Mouse (Mus musculus) urinary bladder, postnatal 14 days (tissue): Measurements from ENCODE around the gene Ncf1.
A peak's percentile ranks its signal among the peaks of the same experiment; 100 is the strongest.

Experiments
- DNase-seq: peaks from one replicate; pipeline ENCODE4 v3.0.0; 2021; ENCODE audit warnings: low spot score

The Ncf1 gene

GRCm38 (mm10) chr5:134243661-134244436, 14.4 kb upstream of the Ncf1 start:
- DNase-seq = no peak

GRCm38 (mm10) chr5:134241831-134242230, 12.4 kb upstream of the Ncf1 start:
- DNase-seq = no peak

- no peak for DNase-seq
Measured at GRCm38 (mm10) chr5:134237936-134238760, 8.7 kb upstream of the Ncf1 start.

GRCm38 (mm10) chr5:134237508-134237907, 8.1 kb upstream of the Ncf1 start:
- DNase-seq = no peak

GRCm38 (mm10) chr5:134236796-134237195, 7.4 kb upstream of the Ncf1 start:
- DNase-seq = no peak

- DNase-seq = no peak
Measured at GRCm38 (mm10) chr5:134236241-134236640, 6.8 kb upstream of the Ncf1 start.

GRCm38 (mm10) chr5:134235111-134235510, 5.7 kb upstream of the Ncf1 start:
- peak; percentile 36 for DNase-seq

- no peak for DNase-seq
Measured at GRCm38 (mm10) chr5:134234205-134234604, 4.8 kb upstream of the Ncf1 start.

- no peak for DNase-seq
Measured at GRCm38 (mm10) chr5:134233244-134233651, 3.8 kb upstream of the Ncf1 start.

GRCm38 (mm10) chr5:134232568-134232967, 3.1 kb upstream of the Ncf1 start:
- DNase-seq = no peak

GRCm38 (mm10) chr5:134232111-134232510, 2.7 kb upstream of the Ncf1 start:
- peak; percentile 45 for DNase-seq

GRCm38 (mm10) chr5:134231376-134231775, 2.0 kb upstream of the Ncf1 start:
- no peak for DNase-seq

- DNase-seq = no peak
Measured at GRCm38 (mm10) chr5:134228249-134228638, 1.2 kb downstream of the Ncf1 start.

GRCm38 (mm10) chr5:134227574-134228248, 1.7 kb downstream of the Ncf1 start:
- DNase-seq = no peak

GRCm38 (mm10) chr5:134226946-134227345, 2.5 kb downstream of the Ncf1 start:
- DNase-seq = no peak

- DNase-seq = no peak
Measured at GRCm38 (mm10) chr5:134225110-134225901, 4.1 kb downstream of the Ncf1 start.

GRCm38 (mm10) chr5:134221708-134222150, 7.7 kb downstream of the Ncf1 start:
- no peak for DNase-seq

- no peak for DNase-seq
Measured at GRCm38 (mm10) chr5:134221278-134221677, 8.1 kb downstream of the Ncf1 start.

GRCm38 (mm10) chr5:134217900-134218299, 11.5 kb downstream of the Ncf1 start:
- DNase-seq = no peak

GRCm38 (mm10) chr5:134214021-134214806, 15.2 kb downstream of the Ncf1 start:
- no peak for DNase-seq
